Mouse (Mus musculus) kidney, adult 2 months (tissue): Measurements from ENCODE around the gene Fam71f1. TPM values are rescaled to one million over a fixed set of nuclear protein-coding genes. Genes with fewer than 3 reads are reported as not detected.

Source experiments
- DNase-seq: peaks from one replicate; pipeline ENCODE4 v3.0.0; 2021
- H3K27ac ChIP-seq: fragments of 200-500 bp; 2 replicates; pipeline ENCODE4 v1.5.1; 2012; ENCODE audit warnings: low read depth, low read length, control low read depth, inconsistent platforms; ENCODE audit not compliant: insufficient read depth
- H3K27me3 ChIP-seq: fragments of 200-500 bp; replicated peaks from 2 replicates; pipeline ENCODE4 v1.6.1; 2012; ENCODE audit warnings: mild to moderate bottlenecking, moderate library complexity, low read length, inconsistent platforms; ENCODE audit not compliant: control insufficient read depth, insufficient read depth
- H3K36me3 ChIP-seq: fragments of 200-500 bp; 2 replicates; pipeline ENCODE4 v1.6.1; 2012; ENCODE audit warnings: mild to moderate bottlenecking, moderate library complexity, low read length, inconsistent platforms; ENCODE audit not compliant: control insufficient read depth, insufficient read depth
- H3K4me1 ChIP-seq: fragments of 200-500 bp; 2 replicates; pipeline ENCODE4 v1.6.1; 2011; ENCODE audit warnings: low read length; ENCODE audit not compliant: control insufficient read depth, insufficient read depth
- H3K4me3 ChIP-seq: fragments of 200-500 bp; 2 replicates; pipeline ENCODE4 v1.5.1; 2011; ENCODE audit warnings: mild to moderate bottlenecking, low read depth, low read length, control low read depth; ENCODE audit not compliant: insufficient read depth
- CTCF ChIP-seq: fragments of 200-500 bp; conservative IDR thresholded peaks from 2 replicates; pipeline ENCODE4 v1.5.1; 2011; ENCODE audit warnings: low read depth, mild to moderate bottlenecking, control low read depth, low read length, moderate library complexity, mixed read lengths; ENCODE audit not compliant: insufficient read depth, insufficient read length
- POLR2A ChIP-seq: fragments of 200-500 bp; IDR thresholded peaks from one replicate; pipeline ENCODE4 v1.6.1; 2011; ENCODE audit warnings: low read depth, low read length, control low read depth
- WGBS: fragments of 180-500 bp; shearing (Covaris S2); methylation state at CpG from one replicate; pipeline ENCODE4 v1.1.7; 2018; 5-methylcytosine and 5-hydroxymethylcytosine counted together
- polyA plus RNA-seq: library from polyadenylated mRNA; depleted of rRNA; stranded (reverse); fragments of >200 nt; gene quantifications from 2 replicates; pipeline ENCODE4 v1.2.3, GENCODE M21; 2012

Gene Fam71f1
- polyA plus RNA-seq, 1 experiment = 0.11 TPM

GRCm38 (mm10) chr6:29352816-29353215, 33.9 kb downstream of the Fam71f1 start:
- DNase-seq = no peak
- no peak overlapping the region for H3K27ac ChIP-seq
- H3K4me3 ChIP-seq = no peak overlapping the region
- no peaks in the 10 kb centered on the region for H3K27me3 ChIP-seq
- 55% methylated on average over 5 of the region's 5 CpGs for WGBS
- TF ChIP-seq POLR2A (no peak), CTCF (no peak)
- no peaks in the 10 kb centered on the region for H3K36me3 ChIP-seq
- peaks cover 3% of the 10 kb centered on the region; the same call in 1 of the 2 replicates for H3K4me1 ChIP-seq

GRCm38 (mm10) chr6:29359386-29359785, 40.4 kb downstream of the Fam71f1 start:
- no peak for DNase-seq
- no peak overlapping the region for H3K27ac ChIP-seq
- H3K4me3 ChIP-seq = no peak overlapping the region
- H3K4me1 ChIP-seq = no peaks in the 10 kb centered on the region; the same call in 1 of the 2 replicates
- peaks cover 3% of the 10 kb centered on the region; the same call in 1 of the 2 replicates for H3K36me3 ChIP-seq
- H3K27me3 ChIP-seq = no peaks in the 10 kb centered on the region
- TF ChIP-seq CTCF (no peak), POLR2A (no peak)
- WGBS = 91% methylated on average over 3 of the region's 3 CpGs

- Histone ChIP-seq H3K4me1 (no peaks in the 10 kb centered on the region), H3K27ac (no peak overlapping the region), H3K4me3 (no peak overlapping the region), H3K27me3 (no peaks in the 10 kb centered on the region), H3K36me3 (peaks cover 3% of the 10 kb centered on the region; the same call in 1 of the 2 replicates)
- DNase-seq = no peak
- no peak for TF ChIP-seq POLR2A
- WGBS = 77% methylated on average over 6 of the region's 6 CpGs
These were observed 41.3 kb downstream of the Fam71f1 start for GRCm38 (mm10) chr6:29360211-29360610.

- TF ChIP-seq CTCF (peak; percentile 52), POLR2A (no peak)
- H3K27me3 ChIP-seq = no peaks in the 10 kb centered on the region
- no peaks in the 10 kb centered on the region for H3K4me1 ChIP-seq
- WGBS = 49% methylated on average over 7 of the region's 7 CpGs
- peak; percentile 14 for DNase-seq
- H3K27ac ChIP-seq = no peak overlapping the region
- peaks cover 7% of the 10 kb centered on the region for H3K36me3 ChIP-seq
- H3K4me3 ChIP-seq = no peak overlapping the region
These were observed 43.5 kb downstream of the Fam71f1 start for GRCm38 (mm10) chr6:29362246-29363128.

- no peak for DNase-seq
- H3K4me1 ChIP-seq = no peaks in the 10 kb centered on the region
- TF ChIP-seq POLR2A = no peak
- no peak for TF ChIP-seq CTCF
- 80% methylated on average over 3 of the region's 3 CpGs for WGBS
- no peaks in the 10 kb centered on the region for H3K27me3 ChIP-seq
- peaks cover 6% of the 10 kb centered on the region for H3K36me3 ChIP-seq
- no peak overlapping the region for H3K4me3 ChIP-seq
- H3K27ac ChIP-seq = no peak overlapping the region
These were observed 44.2 kb downstream of the Fam71f1 start for GRCm38 (mm10) chr6:29363129-29363515.

GRCm38 (mm10) chr6:29365277-29365676, 46.3 kb downstream of the Fam71f1 start:
- no peak overlapping the region for H3K27ac ChIP-seq
- no peak overlapping the region for H3K4me3 ChIP-seq
- TF ChIP-seq CTCF = no peak
- no peak for TF ChIP-seq POLR2A
- DNase-seq = no peak
- H3K36me3 ChIP-seq = peaks cover 5% of the 10 kb centered on the region
- no peaks in the 10 kb centered on the region for H3K27me3 ChIP-seq
- no peaks in the 10 kb centered on the region for H3K4me1 ChIP-seq
- WGBS = 97% methylated on average over 1 of the region's 1 CpGs

GRCm38 (mm10) chr6:29377386-29377785, 58.4 kb downstream of the Fam71f1 start:
- peaks cover 8% of the 10 kb centered on the region for H3K36me3 ChIP-seq
- no peaks in the 10 kb centered on the region for H3K4me1 ChIP-seq
- no peak for DNase-seq
- no peaks in the 10 kb centered on the region for H3K27me3 ChIP-seq
- WGBS = 91% methylated on average over 4 of the region's 4 CpGs
- no peak for TF ChIP-seq CTCF
- no peak for TF ChIP-seq POLR2A
- H3K4me3 ChIP-seq = no peak overlapping the region
- no peak overlapping the region for H3K27ac ChIP-seq
